Mouse (Mus musculus) embryonic fibroblast, embryonic 13.5 days (primary cell): Measurements from ENCODE around the gene Tigd3. TPM values are rescaled to one million over a fixed set of nuclear protein-coding genes. Genes with fewer than 3 reads are reported as not detected.
A peak's percentile ranks its signal among the peaks of the same experiment; 100 is the strongest.

Source experiments
- H3K27ac ChIP-seq: 2 replicates; pipeline ENCODE4 v1.5.1; 2012; ENCODE audit warnings: low read length, control low read depth, inconsistent platforms; ENCODE audit not compliant: insufficient read depth
- H3K4me1 ChIP-seq: 2 replicates; pipeline ENCODE4 v1.6.1; 2011; ENCODE audit warnings: low read length; ENCODE audit not compliant: control insufficient read depth, insufficient read depth
- H3K4me3 ChIP-seq: 2 replicates; pipeline ENCODE4 v1.5.1; 2011; ENCODE audit warnings: mild to moderate bottlenecking, control low read depth, low read length; ENCODE audit not compliant: insufficient read depth
- CTCF ChIP-seq: IDR thresholded peaks from 2 replicates; pipeline ENCODE4 v1.5.1; 2011; ENCODE audit warnings: mild to moderate bottlenecking, control low read depth, low read length, moderate library complexity, borderline replicate concordance; ENCODE audit not compliant: insufficient read depth
- POLR2A ChIP-seq: IDR thresholded peaks from 2 replicates; pipeline ENCODE4 v1.6.1; 2011; ENCODE audit warnings: low read depth, mild to moderate bottlenecking, control low read depth, low read length, moderate library complexity
- polyA plus RNA-seq: library from polyadenylated mRNA; stranded (reverse); fragments of >200 nt; gene quantifications from 2 replicates; pipeline ENCODE4 v1.2.4, GENCODE M21; 2011; ENCODE audit warnings: low read depth; ENCODE audit not compliant: missing spikeins, insufficient read length

Gene Tigd3
- polyA plus RNA-seq, 1 experiment, result 1.5 TPM

GRCm38 (mm10) chr19:5922963-5923362 is 29.0 kb upstream of the Tigd3 start:
- Histone ChIP-seq H3K4me3 (no peak overlapping the region), H3K4me1 (peaks cover 12% of the 10 kb centered on the region), H3K27ac (no peak overlapping the region)
- TF ChIP-seq POLR2A (no peak), CTCF (no peak)

GRCm38 (mm10) chr19:5922119-5922942 is 28.4 kb upstream of the Tigd3 start:
- H3K27ac ChIP-seq, result no peak overlapping the region
- no peak for TF ChIP-seq POLR2A
- TF ChIP-seq CTCF, result no peak
- H3K4me1 ChIP-seq, result peaks cover 12% of the 10 kb centered on the region
- H3K4me3 ChIP-seq, result no peak overlapping the region

GRCm38 (mm10) chr19:5921715-5922114 is 27.8 kb upstream of the Tigd3 start:
- H3K27ac ChIP-seq, result no peak overlapping the region
- no peak for TF ChIP-seq CTCF
- TF ChIP-seq POLR2A, result no peak
- H3K4me3 ChIP-seq, result no peak overlapping the region
- H3K4me1 ChIP-seq, result peaks cover 12% of the 10 kb centered on the region

GRCm38 (mm10) chr19:5913007-5913719 is 19.2 kb upstream of the Tigd3 start, which contains the start of gene Dpf2:
Dpf2 (minus strand) TSS chr19:5913010.
- H3K4me3 ChIP-seq, result peak within 1 kb of the TSS; percentile 88
- H3K4me1 ChIP-seq, result peaks cover 4% of the 10 kb centered on the region
- TF ChIP-seq CTCF (no peak), POLR2A (no peak; the same call in 1 of the 2 replicates)
- H3K27ac ChIP-seq, result peak within 1 kb of the TSS; percentile 70

- H3K4me1 ChIP-seq, result peaks cover 4% of the 10 kb centered on the region
- H3K27ac ChIP-seq, result peak overlapping the region; percentile 70
- TF ChIP-seq CTCF (no peak), POLR2A (peak; percentile 96)
- peak overlapping the region; percentile 88 for H3K4me3 ChIP-seq
Measured at GRCm38 (mm10) chr19:5912103-5913006, 18.4 kb upstream of the Tigd3 start.

- peaks cover 4% of the 10 kb centered on the region for H3K4me1 ChIP-seq
- peak overlapping the region; percentile 88 for H3K4me3 ChIP-seq
- peak overlapping the region; percentile 70 for H3K27ac ChIP-seq
- no peak for TF ChIP-seq CTCF
- peak; percentile 36; the same call in 1 of the 2 replicates for TF ChIP-seq POLR2A
Measured at GRCm38 (mm10) chr19:5911430-5912102, 17.6 kb upstream of the Tigd3 start.

GRCm38 (mm10) chr19:5910221-5910620 is 16.3 kb upstream of the Tigd3 start:
- no peak overlapping the region for H3K4me3 ChIP-seq
- no peak overlapping the region for H3K27ac ChIP-seq
- H3K4me1 ChIP-seq, result peaks cover 4% of the 10 kb centered on the region
- no peak for TF ChIP-seq CTCF
- TF ChIP-seq POLR2A, result no peak

GRCm38 (mm10) chr19:5907275-5907674 is 13.3 kb upstream of the Tigd3 start:
- TF ChIP-seq POLR2A (no peak), CTCF (no peak)
- no peak overlapping the region for H3K4me3 ChIP-seq
- peak overlapping the region; percentile 7; the same call in 1 of the 2 replicates for H3K27ac ChIP-seq
- H3K4me1 ChIP-seq, result peaks cover 4% of the 10 kb centered on the region; the same call in 1 of the 2 replicates
